Mouse (Mus musculus) mouse trophoblast stem cell (cell line): Measurements from ENCODE around the gene Hipk2.

Experiments used
- in situ Hi-C, 2 experiments: fragments of 300-500 bp; cut with MseI, MboI; formaldehyde crosslinking; loops; 2 replicates in 1 of 2; 3 replicates in 1 of 2; pipeline ENCODE4 v1.15.1; 2025

Gene Hipk2

GRCm38 (mm10) chr6:38876071-38876911 lies at the start of gene Hipk2:
Gene Hipk2 (minus strand): TSS chr6:38876165.
- in situ Hi-C loops, result no loop called here

GRCm38 (mm10) chr6:38925719-38926118 lies 49.8 kb upstream of the Hipk2 start:
- in situ Hi-C loops, result no loop called here

DNA sequence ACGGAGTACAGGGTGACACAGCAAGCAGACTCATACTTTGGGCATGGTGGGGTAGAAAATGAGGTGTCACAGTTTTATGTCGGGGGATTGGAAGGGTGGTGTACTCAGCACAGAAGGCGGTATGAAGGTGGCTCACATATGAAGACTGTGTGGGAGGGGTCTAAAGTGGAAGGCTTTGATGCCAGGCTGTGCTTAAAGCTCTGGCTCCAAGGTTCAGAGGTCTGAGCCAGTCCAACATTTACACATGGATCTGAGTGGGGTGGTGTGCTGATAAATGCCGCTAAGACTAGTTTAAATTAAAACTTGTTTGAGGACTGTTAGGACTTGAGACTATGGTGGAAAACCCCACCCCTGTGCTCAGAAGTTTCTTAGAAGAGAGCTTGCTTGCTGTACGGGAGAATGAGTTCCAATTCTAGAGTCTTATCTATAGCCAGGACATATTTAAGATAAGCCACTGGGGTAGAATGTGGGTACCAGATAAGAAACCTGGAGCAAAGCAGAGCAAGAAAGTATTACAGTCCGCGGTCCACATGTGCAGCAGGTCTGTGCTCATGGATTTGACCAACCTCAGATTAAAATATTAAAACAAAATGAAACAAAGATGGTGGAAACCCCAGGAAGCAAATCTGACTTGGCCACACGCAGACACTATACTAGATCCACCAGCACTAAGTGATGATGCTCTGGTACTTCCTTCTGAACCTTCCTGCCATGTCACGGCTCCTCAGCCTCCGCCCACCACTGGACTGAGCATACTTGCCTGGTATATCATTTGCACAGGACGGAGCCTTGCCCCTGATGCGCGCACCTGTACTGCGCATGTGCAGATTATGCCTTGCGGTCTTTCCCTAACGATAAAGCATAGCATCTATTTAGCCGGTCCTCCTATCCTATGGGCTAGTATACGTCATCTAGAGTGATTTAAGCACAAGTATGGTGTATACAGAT lies 48.2 kb upstream of the Hipk2 start:
- in situ Hi-C loops, result loop anchor here in 1 of 2 experiments (25.0 kb wide), 1 partner anchor 187 kb away; no protein-coding TSS in a partner anchor

DNA sequence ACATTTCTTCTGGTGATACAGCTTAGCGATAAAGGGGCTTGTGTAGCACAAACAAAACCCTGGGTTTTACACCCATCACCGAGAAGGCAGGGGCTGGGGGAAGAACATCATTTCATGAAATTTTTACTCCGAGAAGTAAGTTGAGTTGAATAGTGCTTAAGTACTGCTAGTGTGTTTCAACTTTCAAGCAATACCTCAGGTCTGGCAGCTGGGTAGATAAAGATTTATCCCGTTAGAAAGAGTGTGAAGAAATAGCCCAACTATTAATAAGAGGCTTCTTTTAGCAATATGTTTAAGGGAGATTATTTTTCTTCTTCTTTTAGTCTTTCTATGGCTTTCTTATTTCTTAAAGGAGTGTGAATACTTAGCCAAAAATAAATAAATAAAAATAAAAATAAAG lies 47.5 kb upstream of the Hipk2 start:
- in situ Hi-C loops, result loop anchor here in 1 of 2 experiments (25.0 kb wide), 1 partner anchor 186 kb away; no protein-coding TSS in a partner anchor

- in situ Hi-C loops, result loop anchor here in 1 of 2 experiments (25.0 kb wide), 1 partner anchor 185 kb away; no protein-coding TSS in a partner anchor
Observed at GRCm38 (mm10) chr6:38922517-38922916, 46.6 kb upstream of the Hipk2 start.

DNA sequence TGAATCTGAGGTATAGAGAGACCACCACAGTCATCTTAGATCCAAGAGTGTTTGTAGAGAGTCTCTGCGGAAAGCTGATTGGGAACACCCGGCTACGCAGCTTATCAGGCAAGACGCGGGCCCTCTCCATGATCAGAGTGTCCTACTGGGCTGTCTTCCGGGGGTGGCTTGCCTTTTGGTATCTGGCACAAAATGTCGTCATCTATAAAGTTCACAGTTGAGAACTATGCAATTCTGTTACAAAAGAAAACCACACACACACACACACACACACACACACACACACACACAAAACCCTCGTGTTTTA lies 45.8 kb upstream of the Hipk2 start:
- in situ Hi-C loops, result loop anchor here in 1 of 2 experiments (25.0 kb wide), 1 partner anchor 184 kb away; no protein-coding TSS in a partner anchor

- in situ Hi-C loops, result loop anchor here in 1 of 2 experiments (25.0 kb wide), 1 partner anchor 184 kb away; no protein-coding TSS in a partner anchor
Observed at GRCm38 (mm10) chr6:38921095-38921809, 45.3 kb upstream of the Hipk2 start.

DNA sequence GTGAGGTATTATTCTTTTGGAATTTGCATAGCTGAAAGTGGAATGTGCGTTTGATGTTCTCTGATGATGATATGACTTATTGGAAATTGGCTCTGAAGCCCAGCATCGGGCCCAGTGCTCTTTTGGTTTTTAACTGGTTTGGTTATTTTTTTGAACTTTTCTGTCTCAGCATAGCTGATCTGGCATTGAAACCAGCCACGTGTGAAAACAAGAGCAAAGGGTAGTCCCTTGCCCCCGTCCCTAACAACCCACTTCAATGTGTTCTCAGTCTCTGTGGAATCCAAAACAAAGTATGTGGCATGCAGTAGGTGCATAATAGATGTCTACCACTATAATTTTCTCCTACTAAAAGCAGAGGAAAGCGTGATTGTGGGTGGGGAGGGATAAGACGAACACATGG lies 44.2 kb upstream of the Hipk2 start:
- in situ Hi-C loops, result loop anchor here in 1 of 2 experiments (25.0 kb wide), 1 partner anchor 183 kb away; no protein-coding TSS in a partner anchor

DNA sequence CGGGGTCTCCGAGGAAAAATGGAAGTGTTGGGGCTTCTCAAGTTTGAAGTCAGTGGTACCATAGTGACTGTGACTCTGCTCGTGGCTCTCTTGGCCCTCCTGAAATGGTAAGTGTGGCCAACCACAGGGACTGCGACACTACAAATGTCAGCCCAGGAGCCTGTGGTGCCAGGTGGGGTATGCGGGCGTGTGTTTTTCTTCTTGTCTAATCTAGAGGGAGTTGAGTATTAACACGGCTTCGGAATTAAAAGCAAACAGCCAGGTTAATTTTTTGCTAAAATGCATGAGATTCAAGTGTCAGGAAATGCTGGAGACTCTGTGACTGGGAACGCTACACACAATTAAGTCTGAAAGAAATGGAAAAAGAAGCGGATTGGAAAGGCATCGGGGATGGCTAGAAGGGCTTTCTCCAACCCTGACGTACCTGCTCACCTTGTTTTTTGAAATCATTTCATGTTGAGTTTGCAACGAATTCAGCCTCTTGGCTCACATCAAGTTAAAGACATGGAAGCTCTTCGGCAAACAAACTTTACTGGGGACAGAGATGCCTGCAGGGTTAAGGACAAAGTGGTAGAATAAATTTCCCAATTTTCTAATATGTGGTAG lies 43.3 kb upstream of the Hipk2 start:
- in situ Hi-C loops, result loop anchor here in 1 of 2 experiments (25.0 kb wide), 1 partner anchor 182 kb away; no protein-coding TSS in a partner anchor

DNA sequence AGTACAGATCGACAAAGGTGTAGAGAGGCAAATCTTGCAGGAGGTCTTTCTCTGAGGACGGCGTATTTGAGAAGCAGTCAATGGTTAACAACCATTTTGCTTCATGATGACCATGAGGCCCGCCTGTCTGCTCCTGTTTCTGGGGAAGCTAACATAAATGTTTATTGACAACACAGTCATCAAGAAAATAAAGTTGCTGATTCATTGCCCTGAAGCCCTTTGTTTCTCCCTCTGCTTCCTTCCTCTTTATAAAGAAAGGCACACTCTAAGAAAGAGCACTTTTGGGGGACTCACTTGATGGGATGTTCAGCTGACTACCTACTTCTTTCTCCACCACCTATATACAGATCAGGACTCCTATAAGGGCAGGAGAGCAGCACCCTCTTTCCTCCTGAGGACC lies 42.8 kb upstream of the Hipk2 start:
- in situ Hi-C loops, result loop anchor here in 1 of 2 experiments (25.0 kb wide), 1 partner anchor 181 kb away; no protein-coding TSS in a partner anchor

DNA sequence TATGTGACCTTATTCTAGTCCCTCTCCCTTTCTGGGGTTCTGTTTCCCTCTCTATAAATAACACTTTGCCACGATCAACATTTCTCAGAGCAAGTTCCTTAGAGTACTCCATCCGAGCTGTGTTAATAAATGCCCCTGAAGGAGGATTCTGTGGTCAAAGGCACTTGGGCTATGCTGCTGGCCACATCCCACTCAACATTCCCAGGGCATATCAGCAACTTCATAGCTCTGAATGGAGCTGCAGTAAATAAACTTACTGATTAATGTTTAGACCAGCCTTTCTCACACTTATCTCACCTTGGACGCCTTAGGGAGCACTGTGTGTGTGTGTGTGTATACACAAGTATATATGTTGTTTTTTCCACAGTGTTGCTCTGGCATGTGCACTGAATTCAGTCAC lies 41.5 kb upstream of the Hipk2 start:
- in situ Hi-C loops, result loop anchor here in 1 of 2 experiments (25.0 kb wide), 1 partner anchor 180 kb away; no protein-coding TSS in a partner anchor

- in situ Hi-C loops, result loop anchor here in 1 of 2 experiments (25.0 kb wide), 1 partner anchor 179 kb away; no protein-coding TSS in a partner anchor
Observed at GRCm38 (mm10) chr6:38916571-38916970, 40.6 kb upstream of the Hipk2 start.

GRCm38 (mm10) chr6:38915776-38916175 lies 39.8 kb upstream of the Hipk2 start:
- in situ Hi-C loops, result loop anchor here in 1 of 2 experiments (25.0 kb wide), 1 partner anchor 178 kb away; no protein-coding TSS in a partner anchor

- in situ Hi-C loops, result loop anchor here in 1 of 2 experiments (25.0 kb wide), 1 partner anchor 177 kb away; no protein-coding TSS in a partner anchor
Observed at GRCm38 (mm10) chr6:38914181-38914580, 38.2 kb upstream of the Hipk2 start.

- in situ Hi-C loops, result loop anchor here in 1 of 2 experiments (25.0 kb wide), 1 partner anchor 176 kb away; no protein-coding TSS in a partner anchor
Observed at GRCm38 (mm10) chr6:38913386-38914042, 37.5 kb upstream of the Hipk2 start.

DNA sequence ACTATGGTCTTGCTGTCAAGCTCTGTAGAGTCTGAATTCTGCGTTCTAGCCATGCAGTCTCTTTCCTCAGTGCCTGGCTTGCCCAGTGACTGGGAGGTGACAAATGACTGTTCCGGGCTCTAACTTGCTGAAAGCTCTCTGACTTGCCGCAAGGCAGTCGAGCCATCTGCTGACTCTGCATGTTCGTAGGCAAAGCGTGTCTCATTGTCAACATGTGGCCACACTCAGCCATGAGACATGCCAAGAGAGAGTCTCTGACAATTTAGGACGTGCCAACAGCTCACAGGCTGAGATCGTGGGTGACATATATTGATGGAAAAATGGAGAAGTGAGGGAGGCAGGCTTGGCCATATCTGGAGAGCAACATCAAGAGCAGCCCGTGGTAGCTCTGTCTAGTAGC lies 36.9 kb upstream of the Hipk2 start:
- in situ Hi-C loops, result loop anchor here in 1 of 2 experiments (25.0 kb wide), 1 partner anchor 176 kb away; no protein-coding TSS in a partner anchor

DNA sequence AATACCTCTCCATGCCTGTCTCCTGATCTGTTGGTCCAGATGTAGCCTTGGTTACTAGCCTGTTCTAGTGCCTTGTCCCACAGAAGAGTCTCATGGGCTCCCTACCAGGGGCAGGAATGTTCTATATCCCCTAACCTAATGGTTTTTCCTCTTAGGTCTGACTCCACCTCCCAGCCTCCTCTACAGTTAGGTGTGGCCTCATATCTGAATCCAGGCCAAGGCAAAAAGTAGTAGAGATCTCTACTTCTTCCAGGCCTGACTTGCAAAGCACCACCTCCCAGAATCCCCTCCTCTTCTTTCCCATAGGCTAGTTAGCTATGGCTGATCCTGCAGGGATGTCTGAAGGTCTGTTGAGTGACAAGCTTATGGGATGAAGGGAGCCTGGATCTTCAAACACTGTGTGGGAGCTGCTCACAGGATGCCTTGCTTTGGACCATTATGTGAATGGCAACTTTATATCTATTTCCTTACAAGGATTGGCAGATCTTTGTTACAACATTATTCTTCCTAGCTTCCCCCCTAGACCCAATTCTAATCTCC lies 36.2 kb upstream of the Hipk2 start:
- in situ Hi-C loops, result loop anchor here in 1 of 2 experiments (25.0 kb wide), 1 partner anchor 175 kb away; no protein-coding TSS in a partner anchor

GRCm38 (mm10) chr6:38910828-38911559 lies 35.0 kb upstream of the Hipk2 start:
- in situ Hi-C loops, result loop anchor here in 1 of 2 experiments (25.0 kb wide), 1 partner anchor 174 kb away; no protein-coding TSS in a partner anchor
